Mouse (Mus musculus) spleen, adult 2 months (tissue): Measurements from ENCODE around the gene Ckb.

Experiments used
- CTCF ChIP-seq: fragments of 200-500 bp; IDR thresholded peaks from 2 replicates; pipeline ENCODE4 v1.5.1; 2011; ENCODE audit warnings: mild to moderate bottlenecking, inconsistent platforms; ENCODE audit not compliant: insufficient read depth, insufficient read length, insufficient replicate concordance; ENCODE audit errors: extremely low read depth
- POLR2A ChIP-seq: fragments of 200-500 bp; IDR thresholded peaks from 2 replicates; pipeline ENCODE4 v1.6.1; 2011; ENCODE audit warnings: low read depth, low read length, inconsistent platforms

DNA sequence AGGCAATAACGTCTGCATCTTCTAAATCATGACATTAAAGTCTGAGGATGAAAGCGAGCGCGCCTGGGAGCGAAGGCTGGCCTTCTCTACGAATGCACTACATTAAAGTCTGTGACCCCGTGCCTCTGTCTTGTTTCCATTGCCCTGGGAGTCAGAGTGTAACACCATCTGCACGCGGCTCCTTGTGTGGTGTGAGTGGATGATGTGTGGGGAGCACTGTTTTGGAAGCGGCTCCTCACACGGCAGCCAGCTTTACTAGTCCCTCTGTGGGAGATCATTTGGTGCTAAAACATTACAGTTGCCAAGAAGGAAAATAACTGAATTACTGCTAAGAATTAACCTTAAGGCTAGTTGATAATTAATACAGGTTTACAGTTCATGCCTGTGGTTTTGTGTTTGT is 16.4 kb downstream of the Ckb start:
- no peak for TF ChIP-seq CTCF
- TF ChIP-seq POLR2A: no peak
